Mouse (Mus musculus) testis, adult 2 months (tissue): Measurements from ENCODE around the gene Atg10. TPM values are rescaled to one million over a fixed set of nuclear protein-coding genes. Genes with fewer than 3 reads are reported as not detected.

Experiments used
- H3K27ac ChIP-seq: fragments of 200-500 bp; 2 replicates; pipeline ENCODE4 v1.5.1; 2012; ENCODE audit warnings: low read depth, low read length; ENCODE audit not compliant: control insufficient read depth, insufficient read depth
- H3K27me3 ChIP-seq: fragments of 200-500 bp; 2 replicates; pipeline ENCODE4 v1.6.1; 2012; ENCODE audit warnings: mild to moderate bottlenecking, low read length, moderate library complexity; ENCODE audit not compliant: control insufficient read depth, insufficient read depth
- H3K36me3 ChIP-seq: fragments of 200-500 bp; 2 replicates; pipeline ENCODE4 v1.6.1; 2012; ENCODE audit warnings: mild to moderate bottlenecking, low read length; ENCODE audit not compliant: control insufficient read depth, insufficient read depth
- H3K4me1 ChIP-seq: fragments of 200-500 bp; 2 replicates; pipeline ENCODE4 v1.6.1; 2012; ENCODE audit warnings: low read length; ENCODE audit not compliant: control insufficient read depth, insufficient read depth
- H3K4me3 ChIP-seq: fragments of 200-500 bp; 2 replicates; pipeline ENCODE4 v1.5.1; 2012; ENCODE audit warnings: low read depth, mild to moderate bottlenecking, low read length, moderate library complexity, mixed read lengths; ENCODE audit not compliant: control insufficient read depth
- CTCF ChIP-seq: fragments of 200-500 bp; IDR thresholded peaks from 2 replicates; pipeline ENCODE4 v1.5.1; 2012; ENCODE audit warnings: low read depth, mild to moderate bottlenecking, inconsistent platforms, low read length, moderate library complexity; ENCODE audit not compliant: control insufficient read depth, insufficient read depth, insufficient replicate concordance
- POLR2A ChIP-seq: fragments of 200-500 bp; IDR thresholded peaks from 2 replicates; pipeline ENCODE4 v1.6.1; 2012; ENCODE audit warnings: low read depth, mild to moderate bottlenecking, inconsistent platforms, low read length, moderate library complexity; ENCODE audit not compliant: control insufficient read depth
- polyA plus RNA-seq: library from polyadenylated mRNA; depleted of rRNA; stranded (reverse); fragments of >200 nt; gene quantifications from 2 replicates; pipeline ENCODE4 v1.2.3, GENCODE M21; 2012

Gene Atg10
- polyA plus RNA-seq, 1 experiment = 1.1 TPM

- H3K27me3 ChIP-seq = no peaks in the 10 kb centered on the region
- no peaks in the 10 kb centered on the region for H3K4me1 ChIP-seq
- TF ChIP-seq POLR2A = no peak
- TF ChIP-seq CTCF = no peak
- no peak overlapping the region for H3K27ac ChIP-seq
- no peaks in the 10 kb centered on the region for H3K36me3 ChIP-seq
- H3K4me3 ChIP-seq = no peak overlapping the region
Observed at GRCm38 (mm10) chr13:91093162-91093561, 130.6 kb downstream of the Atg10 start.

GRCm38 (mm10) chr13:91091731-91092190, 132.0 kb downstream of the Atg10 start:
- no peaks in the 10 kb centered on the region for H3K27me3 ChIP-seq
- no peaks in the 10 kb centered on the region for H3K4me1 ChIP-seq
- H3K4me3 ChIP-seq = no peak overlapping the region
- no peak for TF ChIP-seq CTCF
- TF ChIP-seq POLR2A = no peak
- no peaks in the 10 kb centered on the region for H3K36me3 ChIP-seq
- no peak overlapping the region for H3K27ac ChIP-seq

GRCm38 (mm10) chr13:91090861-91091730, 132.7 kb downstream of the Atg10 start:
- TF ChIP-seq CTCF = no peak
- no peak for TF ChIP-seq POLR2A
- Histone ChIP-seq H3K4me3 (no peak overlapping the region), H3K36me3 (no peaks in the 10 kb centered on the region), H3K27ac (no peak overlapping the region), H3K27me3 (no peaks in the 10 kb centered on the region), H3K4me1 (no peaks in the 10 kb centered on the region)

GRCm38 (mm10) chr13:91086361-91086900, 137.3 kb downstream of the Atg10 start:
- TF ChIP-seq CTCF (no peak), POLR2A (no peak)
- no peak overlapping the region for H3K27ac ChIP-seq
- H3K27me3 ChIP-seq = no peaks in the 10 kb centered on the region
- no peaks in the 10 kb centered on the region for H3K4me1 ChIP-seq
- no peaks in the 10 kb centered on the region for H3K36me3 ChIP-seq
- H3K4me3 ChIP-seq = no peak overlapping the region

- no peak overlapping the region for H3K27ac ChIP-seq
- no peak overlapping the region for H3K4me3 ChIP-seq
- H3K4me1 ChIP-seq = no peaks in the 10 kb centered on the region
- TF ChIP-seq POLR2A (no peak), CTCF (no peak)
- no peaks in the 10 kb centered on the region for H3K27me3 ChIP-seq
- no peaks in the 10 kb centered on the region for H3K36me3 ChIP-seq
Observed at GRCm38 (mm10) chr13:91072351-91072750, 151.4 kb downstream of the Atg10 start.

GRCm38 (mm10) chr13:91060871-91061270, 162.9 kb downstream of the Atg10 start:
- H3K4me1 ChIP-seq = no peaks in the 10 kb centered on the region
- H3K27ac ChIP-seq = no peak overlapping the region
- no peak for TF ChIP-seq POLR2A
- no peak for TF ChIP-seq CTCF
- no peak overlapping the region for H3K4me3 ChIP-seq
- H3K36me3 ChIP-seq = no peaks in the 10 kb centered on the region
- no peaks in the 10 kb centered on the region for H3K27me3 ChIP-seq

- no peaks in the 10 kb centered on the region for H3K36me3 ChIP-seq
- H3K4me3 ChIP-seq = no peak overlapping the region
- no peaks in the 10 kb centered on the region for H3K27me3 ChIP-seq
- no peaks in the 10 kb centered on the region for H3K4me1 ChIP-seq
- TF ChIP-seq POLR2A (no peak), CTCF (no peak)
- no peak overlapping the region for H3K27ac ChIP-seq
Observed at GRCm38 (mm10) chr13:91048171-91048570, 175.6 kb downstream of the Atg10 start.
